Mouse (Mus musculus): ENCODE measurements around the gene Erich4.

GRCm38 (mm10) chr7:25628323-25628620 lies 12.6 kb upstream of the Erich4 start:
- TF ChIP-seq CTCF (IDR thresholded peaks at IDR 0.05) (no peak), POLR2A (IDR thresholded peaks at IDR 0.05; ENCODE audit: insufficient read depth, low read depth, low read length) (no peak)

Measured in heart, adult 2 months (tissue).